Mouse (Mus musculus): ENCODE measurements around the gene Cdk15. TPM values are rescaled to one million over a fixed set of nuclear protein-coding genes. Genes with fewer than 3 reads are reported as not detected.

Cdk15 gene
- polyA plus RNA-seq, 1 experiment from 2014 or later = 0.20 TPM

- DNase-seq (no peak), ATAC-seq (no peak)
- 57% methylated on average over 3 of the region's 3 CpGs for WGBS (ENCODE audit: insufficient replicate concordance)
- Histone ChIP-seq H3K9ac (replicated peaks) (no peak overlapping the region), H3K4me3 (ENCODE audit: low read depth, low read length) (no peak overlapping the region), H3K36me3 (replicated peaks; ENCODE audit: insufficient read depth, low read length) (no peaks in the 10 kb centered on the region), H3K9me3 (ENCODE audit: low read length) (no peaks in the 10 kb centered on the region), H3K27ac (ENCODE audit: low read depth) (no peak overlapping the region), H3K4me1 (ENCODE audit: insufficient read depth) (no peaks in the 10 kb centered on the region), H3K4me2 (ENCODE audit: low read depth, low read length) (no peak overlapping the region), H3K27me3 (ENCODE audit: insufficient read depth, low read length) (no peaks in the 10 kb centered on the region)
- TF ChIP-seq CTCF (IDR thresholded peaks at IDR 0.05; ENCODE audit: low read depth) = no peak
- no peak for TF ChIP-seq EP300 (IDR thresholded peaks at IDR 0.05; ENCODE audit: low read depth)
Measured at GRCm38 (mm10) chr1:59391736-59392135, 135.0 kb downstream of the Cdk15 start.

- H3K4me3 ChIP-seq (ENCODE audit: low read depth, low read length) = no peak overlapping the region
- H3K36me3 ChIP-seq (replicated peaks; ENCODE audit: insufficient read depth, low read length) = no peaks in the 10 kb centered on the region
- DNase-seq = no peak
- no peaks in the 10 kb centered on the region for H3K9me3 ChIP-seq (ENCODE audit: low read length)
- H3K27me3 ChIP-seq (ENCODE audit: insufficient read depth, low read length) = no peaks in the 10 kb centered on the region
- TF ChIP-seq EP300 (IDR thresholded peaks at IDR 0.05; ENCODE audit: low read depth) (no peak), CTCF (IDR thresholded peaks at IDR 0.05; ENCODE audit: low read depth) (no peak)
- no peak overlapping the region for H3K4me2 ChIP-seq (ENCODE audit: low read depth, low read length)
- no peak for ATAC-seq
- no peak overlapping the region for H3K27ac ChIP-seq (ENCODE audit: low read depth)
- no peak overlapping the region for H3K9ac ChIP-seq (replicated peaks)
- H3K4me1 ChIP-seq (ENCODE audit: insufficient read depth) = no peaks in the 10 kb centered on the region
- WGBS (ENCODE audit: insufficient replicate concordance) = 57% methylated on average over 4 of the region's 4 CpGs
Measured at GRCm38 (mm10) chr1:59394072-59394471, 137.4 kb downstream of the Cdk15 start.

GRCm38 (mm10) chr1:59394616-59395015 is 137.9 kb downstream of the Cdk15 start:
- Histone ChIP-seq H3K27ac (ENCODE audit: low read depth) (no peak overlapping the region), H3K36me3 (replicated peaks; ENCODE audit: insufficient read depth, low read length) (no peaks in the 10 kb centered on the region), H3K27me3 (ENCODE audit: insufficient read depth, low read length) (no peaks in the 10 kb centered on the region), H3K4me1 (ENCODE audit: insufficient read depth) (no peaks in the 10 kb centered on the region), H3K9ac (replicated peaks) (no peak overlapping the region), H3K4me2 (ENCODE audit: low read depth, low read length) (no peak overlapping the region), H3K4me3 (ENCODE audit: low read depth, low read length) (no peak overlapping the region), H3K9me3 (ENCODE audit: low read length) (no peaks in the 10 kb centered on the region)
- 67% methylated on average over 6 of the region's 6 CpGs for WGBS (ENCODE audit: insufficient replicate concordance)
- DNase-seq = no peak
- TF ChIP-seq CTCF (IDR thresholded peaks at IDR 0.05; ENCODE audit: low read depth) (no peak), EP300 (IDR thresholded peaks at IDR 0.05; ENCODE audit: low read depth) (no peak)
- no peak for ATAC-seq

GRCm38 (mm10) chr1:59395992-59396391 is 139.3 kb downstream of the Cdk15 start:
- DNase-seq = no peak
- Histone ChIP-seq H3K4me3 (ENCODE audit: low read depth, low read length) (no peak overlapping the region), H3K9ac (replicated peaks) (no peak overlapping the region), H3K36me3 (replicated peaks; ENCODE audit: insufficient read depth, low read length) (no peaks in the 10 kb centered on the region), H3K4me2 (ENCODE audit: low read depth, low read length) (no peak overlapping the region), H3K27me3 (ENCODE audit: insufficient read depth, low read length) (no peaks in the 10 kb centered on the region), H3K27ac (ENCODE audit: low read depth) (no peak overlapping the region), H3K9me3 (ENCODE audit: low read length) (no peaks in the 10 kb centered on the region), H3K4me1 (ENCODE audit: insufficient read depth) (no peaks in the 10 kb centered on the region)
- no peak for ATAC-seq
- TF ChIP-seq CTCF (IDR thresholded peaks at IDR 0.05; ENCODE audit: low read depth) (no peak), EP300 (IDR thresholded peaks at IDR 0.05; ENCODE audit: low read depth) (no peak)
- WGBS (ENCODE audit: insufficient replicate concordance) = 62% methylated on average over 2 of the region's 2 CpGs

GRCm38 (mm10) chr1:59399554-59400325 is 143.0 kb downstream of the Cdk15 start:
- H3K4me1 ChIP-seq (ENCODE audit: insufficient read depth) = no peaks in the 10 kb centered on the region
- no peaks in the 10 kb centered on the region for H3K9me3 ChIP-seq (ENCODE audit: low read length)
- H3K36me3 ChIP-seq (replicated peaks; ENCODE audit: insufficient read depth, low read length) = no peaks in the 10 kb centered on the region
- DNase-seq (no peak), ATAC-seq (no peak)
- no peaks in the 10 kb centered on the region for H3K27me3 ChIP-seq (ENCODE audit: insufficient read depth, low read length)
- no peak overlapping the region for H3K27ac ChIP-seq (ENCODE audit: low read depth)
- 58% methylated on average over 2 of the region's 2 CpGs for WGBS (ENCODE audit: insufficient replicate concordance)
- no peak overlapping the region for H3K4me2 ChIP-seq (ENCODE audit: low read depth, low read length)
- TF ChIP-seq EP300 (IDR thresholded peaks at IDR 0.05; ENCODE audit: low read depth) (no peak), CTCF (IDR thresholded peaks at IDR 0.05; ENCODE audit: low read depth) (no peak)
- no peak overlapping the region for H3K9ac ChIP-seq (replicated peaks)
- H3K4me3 ChIP-seq (ENCODE audit: low read depth, low read length) = no peak overlapping the region

GRCm38 (mm10) chr1:59401253-59401652 is 144.5 kb downstream of the Cdk15 start:
- Histone ChIP-seq H3K9ac (replicated peaks) (no peak overlapping the region), H3K4me3 (ENCODE audit: low read depth, low read length) (no peak overlapping the region), H3K4me2 (ENCODE audit: low read depth, low read length) (no peak overlapping the region), H3K9me3 (ENCODE audit: low read length) (no peaks in the 10 kb centered on the region), H3K36me3 (replicated peaks; ENCODE audit: insufficient read depth, low read length) (no peaks in the 10 kb centered on the region), H3K27ac (ENCODE audit: low read depth) (no peak overlapping the region), H3K4me1 (ENCODE audit: insufficient read depth) (no peaks in the 10 kb centered on the region), H3K27me3 (ENCODE audit: insufficient read depth, low read length) (no peaks in the 10 kb centered on the region)
- DNase-seq = no peak
- WGBS (ENCODE audit: insufficient replicate concordance) = 69% methylated on average over 4 of the region's 4 CpGs
- no peak for ATAC-seq
- TF ChIP-seq CTCF (IDR thresholded peaks at IDR 0.05; ENCODE audit: low read depth) (no peak), EP300 (IDR thresholded peaks at IDR 0.05; ENCODE audit: low read depth) (no peak)

Other genes with a start within 250 kb of the Cdk15 start
- not detected in 2 replicates for gene C2cd6, start 162.0 kb upstream of the Cdk15 start, polyA plus RNA-seq (2015; fragmentation: Nextera tagmentation; extraction: Ambion mirVana)
- gene Tmem237, start 136.5 kb upstream of the Cdk15 start, polyA plus RNA-seq (2015; fragmentation: Nextera tagmentation; extraction: Ambion mirVana) = 4.2 and 5.4 TPM in 2 replicates
- gene Mpp4, start 93.5 kb upstream of the Cdk15 start, polyA plus RNA-seq (2015; fragmentation: Nextera tagmentation; extraction: Ambion mirVana) = 0.28 and 0.31 TPM in 2 replicates
- gene Als2, start 19.7 kb upstream of the Cdk15 start, polyA plus RNA-seq (2015; fragmentation: Nextera tagmentation; extraction: Ambion mirVana) = 4.9 and 5.8 TPM in 2 replicates
- 0.76 and 0.99 TPM in 2 replicates for gene Fzd7, start 225.5 kb downstream of the Cdk15 start, polyA plus RNA-seq (2015; fragmentation: Nextera tagmentation; extraction: Ambion mirVana)

All from liver, postnatal 0 days (tissue).